Mouse (Mus musculus) kidney, postnatal 36 days (tissue): Measurements from ENCODE around the gene Synpo2.

Experiments
- DNase-seq, 2 experiments: peaks; one replicate each; pipeline ENCODE4 v3.0.0; 2021 to 2022; ENCODE audit warnings: mixed read lengths in 2 of 2

Gene Synpo2

GRCm38 (mm10) chr3:123204658-123205057 lies 31.3 kb downstream of the Synpo2 start:
- no peak for DNase-seq

DNA sequence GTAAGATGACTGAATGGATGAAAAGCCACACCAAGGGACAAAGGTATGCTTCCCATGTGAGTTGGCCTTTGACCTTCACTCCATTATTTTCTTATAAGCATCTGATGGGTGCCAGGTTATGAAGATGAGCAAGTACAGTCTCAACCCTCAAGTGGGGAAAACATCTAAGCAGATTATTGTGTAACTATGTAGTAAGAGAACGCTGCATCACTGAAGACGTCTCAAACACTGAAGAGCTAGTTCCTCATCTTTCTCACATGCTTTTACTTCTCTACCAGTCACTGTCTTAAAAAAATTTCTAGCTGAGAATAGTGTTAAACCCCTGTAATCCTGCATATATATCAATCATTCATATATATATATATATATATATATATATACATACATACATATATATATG lies 34.2 kb downstream of the Synpo2 start:
- DNase-seq = no peak

GRCm38 (mm10) chr3:123193740-123194139 lies 42.2 kb downstream of the Synpo2 start:
- no peak for DNase-seq

- no peak for DNase-seq
Measured at GRCm38 (mm10) chr3:123191602-123192001, 44.3 kb downstream of the Synpo2 start.

DNA sequence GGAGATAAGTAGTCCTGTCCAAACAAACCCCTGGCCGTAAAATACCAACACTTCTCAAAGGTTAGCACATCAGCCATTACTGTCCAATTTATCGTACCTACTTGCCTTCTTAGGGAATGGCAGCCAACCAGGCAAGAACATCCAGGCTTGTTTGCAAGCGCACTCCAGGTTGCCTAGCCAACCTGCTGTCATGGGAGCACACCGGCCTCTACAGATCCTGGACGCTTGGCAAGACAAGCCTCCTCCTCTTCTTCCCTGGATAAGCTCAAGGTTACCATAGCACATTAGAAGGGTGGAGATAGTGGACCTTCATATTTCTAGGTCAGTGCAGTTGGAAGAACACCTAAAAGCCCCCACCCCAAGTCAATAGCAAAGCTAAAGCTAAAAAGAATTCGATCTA lies 45.6 kb downstream of the Synpo2 start:
- DNase-seq = no peak

GRCm38 (mm10) chr3:123189826-123190225 lies 46.1 kb downstream of the Synpo2 start:
- DNase-seq = no peak

GRCm38 (mm10) chr3:123188616-123189230 lies 47.2 kb downstream of the Synpo2 start:
- peak in 1 of 2 experiments; percentile 7 for DNase-seq

GRCm38 (mm10) chr3:123187370-123188124 lies 48.4 kb downstream of the Synpo2 start:
- DNase-seq = no peak

DNA sequence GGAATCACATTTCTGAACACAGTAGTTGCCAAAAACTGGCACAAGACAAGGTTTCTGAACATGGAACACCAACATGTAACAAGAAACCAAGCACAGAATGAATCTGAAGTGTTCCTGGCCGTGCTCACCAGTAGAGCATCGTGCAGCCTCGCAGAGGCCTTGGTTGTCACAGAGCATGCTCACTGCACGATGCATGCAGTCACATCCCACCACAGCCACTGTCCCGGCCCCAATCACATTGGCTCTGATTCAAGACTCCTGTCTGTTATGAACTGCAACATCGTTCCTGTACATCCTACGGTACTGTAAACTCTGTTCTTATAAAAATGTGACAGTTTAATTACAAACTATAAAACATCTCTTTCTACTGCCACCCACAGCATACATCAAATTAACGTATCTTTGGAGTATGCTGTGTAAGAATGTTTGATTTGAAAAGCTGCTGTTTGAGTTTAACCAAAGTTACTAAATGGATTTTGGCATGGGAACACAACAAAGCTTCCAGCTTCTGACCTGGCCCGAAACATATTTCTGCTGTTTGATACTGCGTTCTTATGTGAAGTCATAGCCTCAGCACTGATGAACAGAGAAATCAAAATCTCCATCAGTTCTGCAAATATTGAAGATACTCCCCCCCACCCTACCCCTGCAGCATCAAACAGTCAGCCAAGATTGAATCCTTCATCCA lies 50.6 kb downstream of the Synpo2 start:
- DNase-seq = no peak

- DNase-seq = no peak
Measured at GRCm38 (mm10) chr3:123184281-123184680, 51.7 kb downstream of the Synpo2 start.

DNA sequence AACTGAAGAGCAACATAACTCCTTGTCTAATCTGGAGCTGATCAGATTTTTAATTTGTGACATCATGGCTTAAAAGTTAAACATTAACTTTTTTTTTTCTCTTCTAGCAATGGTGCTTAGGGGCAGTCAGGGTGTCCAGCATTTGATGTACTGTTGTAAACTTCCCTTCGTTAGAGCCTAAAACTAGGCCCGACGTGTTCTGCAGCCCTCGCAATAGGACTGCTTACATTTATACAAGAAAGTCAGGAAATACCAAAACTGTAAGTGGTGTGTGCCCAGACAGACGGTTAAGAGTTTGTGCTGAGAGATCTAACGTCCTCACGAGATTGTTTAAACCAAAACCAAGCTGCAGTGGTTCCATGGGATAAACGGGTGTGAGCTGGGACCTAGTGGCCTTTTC lies 56.4 kb downstream of the Synpo2 start:
- no peak for DNase-seq

DNA sequence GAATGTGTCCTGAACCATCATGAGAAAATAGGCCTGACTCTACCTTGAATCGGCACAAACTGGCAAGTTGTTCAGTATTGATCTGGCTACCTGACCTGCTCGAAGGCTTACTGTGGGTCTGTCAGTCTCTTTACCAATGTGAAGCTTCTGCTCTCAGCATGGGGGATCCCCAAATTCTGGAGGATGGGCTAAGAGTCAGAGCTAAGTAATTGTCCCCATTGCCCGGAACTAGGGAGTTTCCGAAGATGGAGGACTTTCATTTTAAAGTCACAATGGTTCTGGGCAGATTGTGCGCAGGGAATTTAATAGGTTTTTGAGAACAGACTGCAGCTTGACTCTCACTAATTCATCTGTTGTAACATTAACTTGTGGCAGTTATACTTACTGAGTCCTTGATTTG lies 56.9 kb downstream of the Synpo2 start:
- DNase-seq = no peak

DNA sequence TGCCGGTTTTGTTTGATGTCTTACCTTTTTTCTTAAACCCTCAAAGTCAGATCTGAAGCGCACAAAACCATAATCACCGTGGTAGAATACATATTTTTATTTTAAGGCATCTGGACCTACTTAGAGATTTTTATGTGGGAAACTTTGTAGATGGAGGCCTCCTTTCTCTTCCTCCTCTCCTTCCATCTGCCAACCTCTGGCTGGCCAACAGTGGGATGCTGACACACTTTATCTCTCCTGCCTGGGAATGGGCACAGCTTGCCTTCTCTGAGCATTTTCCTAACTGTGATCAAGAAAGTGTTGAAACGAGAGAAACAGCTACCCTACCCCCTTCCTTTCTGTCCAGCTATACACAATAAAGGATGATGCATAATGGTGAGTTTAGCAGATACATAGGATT lies 57.5 kb downstream of the Synpo2 start:
- DNase-seq = no peak

DNA sequence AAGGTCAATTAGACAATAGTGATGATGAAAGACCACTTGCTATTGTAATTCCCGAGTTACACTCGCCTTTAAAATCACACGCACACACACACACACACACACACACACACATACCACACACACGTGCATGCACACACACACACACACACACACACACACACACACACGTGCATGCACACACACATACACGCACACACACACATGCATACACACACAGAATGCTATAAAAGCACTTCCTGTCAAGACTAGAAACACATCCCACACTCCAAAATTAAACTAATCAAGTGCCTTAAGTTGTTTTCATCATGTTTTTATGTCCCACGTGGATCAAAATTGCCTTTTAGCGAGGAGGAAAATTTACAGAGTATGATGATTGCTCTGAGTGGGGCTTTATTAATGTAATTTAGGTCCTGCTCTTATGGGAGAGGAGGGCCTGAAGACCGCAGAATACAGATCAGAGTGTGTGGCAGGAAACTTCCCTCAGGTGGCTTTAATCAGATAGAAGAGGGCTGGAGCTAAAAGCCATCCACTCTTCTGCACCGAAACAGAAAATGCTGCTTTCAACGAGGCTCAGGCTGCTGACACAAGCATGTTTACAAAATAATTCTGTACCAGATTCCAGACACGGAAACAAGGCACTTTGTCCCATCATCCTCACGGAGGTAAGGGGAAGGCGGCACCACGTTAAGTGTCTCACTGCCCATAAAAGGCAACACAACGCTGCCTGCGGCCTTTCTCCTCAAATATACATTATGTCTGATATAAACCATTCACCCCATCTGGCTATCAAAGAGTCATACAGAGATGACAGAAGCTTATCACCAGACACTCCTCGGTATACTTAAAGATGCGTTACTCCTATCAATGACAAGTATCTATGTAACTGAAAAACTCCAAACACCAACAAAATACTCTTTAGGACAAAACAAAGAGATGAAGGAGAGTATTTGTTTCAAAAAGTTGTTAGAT lies 59.3 kb downstream of the Synpo2 start:
- DNase-seq = no peak

DNA sequence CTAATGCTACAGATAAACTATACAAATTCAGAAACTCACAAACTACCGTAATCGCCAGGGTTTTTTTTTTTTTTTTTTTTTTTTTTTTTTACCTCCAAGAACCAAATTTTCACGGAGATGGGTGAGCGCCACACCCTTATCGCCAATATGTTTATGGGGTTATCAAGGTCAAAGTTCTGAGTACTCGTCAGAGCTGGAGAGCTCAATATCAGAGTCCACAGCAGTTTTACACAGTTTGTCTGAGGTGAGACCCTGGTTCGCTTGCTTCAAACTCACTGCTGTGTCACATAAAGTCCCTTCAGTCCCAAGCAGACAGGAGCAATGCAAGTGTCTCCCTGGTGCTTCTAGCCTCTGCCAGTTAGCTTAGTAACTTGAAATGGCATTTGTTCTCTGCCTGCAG lies 60.8 kb downstream of the Synpo2 start:
- DNase-seq = no peak

GRCm38 (mm10) chr3:123174379-123174697 lies 61.6 kb downstream of the Synpo2 start:
- DNase-seq = no peak

- no peak for DNase-seq
Measured at GRCm38 (mm10) chr3:123173553-123174378, 62.2 kb downstream of the Synpo2 start.

DNA sequence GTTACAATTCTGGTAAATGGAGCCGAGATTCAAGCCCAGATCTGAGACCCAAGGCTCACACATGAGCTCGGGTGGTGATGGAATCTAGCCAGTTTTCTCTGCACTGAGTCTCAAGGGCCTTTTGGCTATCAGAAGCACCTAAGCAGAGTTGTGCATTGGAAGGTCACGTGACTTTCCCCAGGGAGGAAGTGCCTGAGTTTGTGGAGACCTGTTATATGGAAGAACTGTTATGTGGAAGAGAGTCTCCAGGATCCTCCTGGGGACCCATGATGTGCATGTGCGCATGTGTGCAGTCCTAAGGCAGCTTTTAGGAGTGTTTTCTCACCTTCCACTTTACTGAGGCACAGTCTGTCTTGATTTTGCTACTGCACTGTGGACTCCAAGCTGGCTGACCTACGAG lies 63.8 kb downstream of the Synpo2 start:
- no peak for DNase-seq

GRCm38 (mm10) chr3:123169398-123169797 lies 66.6 kb downstream of the Synpo2 start:
- DNase-seq = no peak

DNA sequence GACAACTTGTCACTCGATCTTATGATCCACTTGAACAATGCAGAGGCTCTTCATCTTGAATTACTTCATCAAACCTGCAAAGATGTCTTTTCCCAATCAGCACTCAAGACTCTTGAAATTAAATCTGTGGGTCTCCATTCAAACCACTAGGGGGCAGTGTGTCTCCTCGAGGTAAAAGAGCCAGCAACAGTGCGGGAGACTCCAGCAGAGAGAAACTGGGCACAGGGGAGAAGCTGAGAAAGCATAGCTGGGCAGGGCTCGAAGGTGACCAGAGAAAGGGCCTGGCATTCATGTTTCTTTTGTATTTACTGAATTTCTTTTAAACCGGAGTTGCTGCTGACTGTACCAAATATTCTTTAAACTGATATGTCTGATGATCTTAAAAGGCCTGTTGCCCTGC lies 67.1 kb downstream of the Synpo2 start:
- DNase-seq = peak; percentile 68

DNA sequence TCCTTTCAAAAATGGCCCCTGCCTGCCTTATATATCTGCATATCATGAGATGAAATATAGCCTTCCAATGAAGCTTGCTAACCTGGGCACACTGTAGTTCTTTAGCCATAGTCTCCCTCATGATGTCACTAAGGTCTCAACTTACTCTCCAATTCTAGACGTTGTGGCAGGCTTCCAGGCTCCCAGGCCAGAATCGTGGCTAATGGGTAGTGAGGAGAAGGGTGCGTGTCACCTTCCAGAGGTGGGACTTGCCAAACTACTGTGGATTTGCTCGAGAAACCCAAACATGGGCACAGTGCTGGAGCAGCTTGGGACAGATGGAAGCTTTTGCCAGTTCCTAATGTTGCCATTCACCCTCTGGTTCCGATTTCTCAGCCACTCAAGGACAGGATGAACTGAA lies 69.5 kb downstream of the Synpo2 start:
- DNase-seq = no peak

DNA sequence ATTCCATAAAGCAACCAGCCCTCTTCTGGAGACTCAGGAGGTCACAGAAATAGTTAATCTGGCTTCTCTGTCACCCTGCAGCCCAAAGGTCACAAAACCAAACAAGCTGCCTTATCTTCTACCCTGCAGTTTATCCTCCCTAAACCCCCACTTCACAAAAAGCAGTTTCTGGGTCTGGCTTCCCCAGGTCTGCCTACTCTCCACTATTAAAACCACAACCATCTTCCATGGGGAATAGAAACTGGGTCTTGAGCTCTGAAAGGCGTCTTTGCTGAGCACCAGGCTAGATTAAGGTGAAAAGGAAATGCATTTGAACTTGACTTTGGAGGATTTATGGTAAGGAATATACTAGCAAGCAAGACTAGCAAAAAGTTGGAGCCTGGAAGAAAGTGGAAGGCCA lies 71.8 kb downstream of the Synpo2 start:
- DNase-seq = no peak
